Mouse (Mus musculus): Measurements from ENCODE around the gene Aco2. TPM values are rescaled to one million over a fixed set of nuclear protein-coding genes. Genes with fewer than 3 reads are reported as not detected.

The Aco2 gene
- total and polyA plus RNA-seq, 3 experiments, result 1,810 to 2,215 (median 2,076) TPM

DNA sequence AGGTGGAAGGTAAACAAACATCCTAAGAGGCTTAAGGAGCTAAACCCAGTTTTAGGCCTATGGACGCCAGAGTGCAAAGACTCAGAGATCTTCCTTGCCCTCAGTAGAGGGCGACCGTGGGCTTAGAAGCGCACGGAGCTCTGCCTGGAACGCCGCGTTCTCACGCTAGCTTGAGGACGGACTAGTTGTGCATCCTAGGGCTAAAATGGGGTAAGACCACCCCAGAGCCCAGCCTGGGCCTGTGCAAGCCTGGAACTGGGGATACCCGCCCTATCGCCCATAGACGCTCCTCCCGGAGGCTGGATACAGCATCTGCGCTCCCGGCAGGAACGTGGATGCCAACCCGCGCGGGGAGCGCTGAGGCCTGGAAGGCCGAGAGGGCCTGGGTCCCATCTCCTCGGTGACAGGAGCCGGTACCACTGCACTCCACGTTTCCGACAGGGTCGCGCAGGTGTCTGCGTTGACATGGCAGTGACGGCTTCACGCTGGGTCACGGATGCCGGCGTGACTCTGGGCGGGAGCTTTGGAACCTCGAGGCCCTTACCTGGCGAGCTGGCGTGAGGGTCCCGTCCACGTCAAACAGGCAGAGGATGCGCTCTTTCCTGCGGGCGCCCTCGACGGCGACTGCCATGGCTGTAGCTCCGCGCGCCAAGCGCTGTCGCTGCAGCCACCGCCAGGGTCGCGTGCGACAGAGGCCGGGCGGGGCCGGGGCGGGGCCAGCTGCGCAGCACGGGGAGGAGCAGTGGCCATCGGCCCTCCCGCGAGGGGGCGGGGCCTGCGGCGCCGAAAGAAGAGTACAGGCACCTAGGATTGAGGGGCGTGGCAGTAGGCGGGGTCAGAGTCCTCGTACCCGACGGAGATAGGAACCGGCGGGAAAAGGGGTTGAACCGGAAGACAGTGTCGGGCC lies 88.3 kb downstream of the Aco2 start, which contains the start of gene Pmm1:
Gene Pmm1, minus strand, starts transcription at position 760 of the 907 bp plus-strand sequence.
- intact Hi-C loops (cut with DNase I), result loop anchor here (1.0 to 2.0 kb wide), 3 partner anchors 29 to 80 kb away; partner anchors contain the start of gene Polr3h
- H3K4me1 ChIP-seq (ENCODE audit: control insufficient read depth, insufficient read depth, low read length), result no peaks in the 10 kb centered on the region; the same call in 1 of the 2 replicates
- H3K27ac ChIP-seq, result peak within 1 kb of the TSS; percentile 75
- under 1% methylated on average over 77 of the region's 77 CpGs for WGBS
- DNase-seq, result peak; percentile 98
- H3K79me2 ChIP-seq (replicated peaks; ENCODE audit: control insufficient read depth, insufficient read depth, low read length), result no peaks in the 10 kb centered on the region
- H3K4me3 ChIP-seq, result peak within 1 kb of the TSS; percentile 90
- H3K36me3 ChIP-seq (ENCODE audit: control insufficient read depth, insufficient read depth, low read length), result no peaks in the 10 kb centered on the region
- TF ChIP-seq CTCF (IDR thresholded peaks at IDR 0.05) (peak; percentile 79), POLR2A (IDR thresholded peaks at IDR 0.05; ENCODE audit: insufficient read depth, low read depth, low read length) (0 out of 2 replicates have a peak, but pooled peaks have one; percentile 50), EP300 (IDR thresholded peaks at IDR 0.05; ENCODE audit: insufficient read depth, low read depth, low read length) (peak; percentile 88)
- peak within 1 kb of the TSS; percentile 86 for H3K9ac ChIP-seq (ENCODE audit: low read depth, low read length)
- H3K27me3 ChIP-seq (ENCODE audit: control insufficient read depth, insufficient read depth, low read length), result no peaks in the 10 kb centered on the region

DNA sequence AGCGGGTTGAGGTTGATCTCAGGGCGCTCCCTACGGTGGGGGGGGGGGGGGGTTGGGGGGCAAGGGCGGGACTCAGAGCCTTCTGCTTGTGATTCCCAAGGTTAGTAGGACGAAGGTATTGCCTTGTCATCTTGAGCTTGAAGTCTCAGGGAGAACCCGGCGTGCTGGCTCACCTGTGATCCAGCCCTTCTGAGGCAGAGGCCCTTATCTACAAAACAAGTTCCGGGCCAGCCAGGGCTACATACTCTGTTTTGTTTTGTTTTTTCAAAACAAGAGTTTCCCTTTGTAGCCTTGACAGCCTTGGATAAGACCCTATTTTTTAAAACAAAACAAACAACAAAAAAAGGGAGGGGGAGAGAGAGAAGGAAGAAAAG lies 89.0 kb downstream of the Aco2 start:
- WGBS, result 2% methylated on average over 7 of the region's 8 CpGs
- no peaks in the 10 kb centered on the region; the same call in 1 of the 2 replicates for H3K4me1 ChIP-seq (ENCODE audit: control insufficient read depth, insufficient read depth, low read length)
- no peaks in the 10 kb centered on the region for H3K27me3 ChIP-seq (ENCODE audit: control insufficient read depth, insufficient read depth, low read length)
- no peak overlapping the region for H3K9ac ChIP-seq (ENCODE audit: low read depth, low read length)
- H3K36me3 ChIP-seq (ENCODE audit: control insufficient read depth, insufficient read depth, low read length), result no peaks in the 10 kb centered on the region
- H3K79me2 ChIP-seq (replicated peaks; ENCODE audit: control insufficient read depth, insufficient read depth, low read length), result no peaks in the 10 kb centered on the region
- intact Hi-C loops (cut with DNase I), result loop anchor here (2.0 kb wide), 1 partner anchor 80 kb away; no protein-coding TSS in a partner anchor
- DNase-seq, result no peak
- peak overlapping the region; percentile 90 for H3K4me3 ChIP-seq
- no peak for TF ChIP-seq CTCF (IDR thresholded peaks at IDR 0.05)
- TF ChIP-seq EP300 (IDR thresholded peaks at IDR 0.05; ENCODE audit: insufficient read depth, low read depth, low read length), result no peak
- no peak for TF ChIP-seq POLR2A (IDR thresholded peaks at IDR 0.05; ENCODE audit: insufficient read depth, low read depth, low read length)
- H3K27ac ChIP-seq, result peak overlapping the region; percentile 48

DNA sequence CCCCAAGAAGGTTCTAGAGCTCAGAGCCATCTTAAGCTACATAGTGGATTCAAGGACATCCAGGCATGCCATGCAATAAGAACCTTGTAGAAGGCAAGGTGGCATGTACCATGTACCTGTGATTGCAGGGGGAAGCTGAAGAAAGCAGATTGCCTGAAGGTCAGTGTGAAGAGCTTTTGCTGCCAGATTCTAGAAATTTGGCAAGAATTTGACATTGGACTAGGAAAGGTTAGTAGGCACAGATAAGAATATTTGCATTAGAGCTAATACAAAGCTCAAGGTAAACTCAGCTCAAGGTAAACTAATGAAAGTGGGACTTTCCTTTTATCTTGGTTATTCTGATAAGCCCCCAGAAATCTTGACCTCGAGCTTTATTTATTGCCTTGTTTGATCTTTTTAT lies 92.2 kb downstream of the Aco2 start:
- H3K27ac ChIP-seq, result no peak overlapping the region
- TF ChIP-seq POLR2A (IDR thresholded peaks at IDR 0.05; ENCODE audit: insufficient read depth, low read depth, low read length), result no peak
- TF ChIP-seq EP300 (IDR thresholded peaks at IDR 0.05; ENCODE audit: insufficient read depth, low read depth, low read length), result no peak
- H3K79me2 ChIP-seq (replicated peaks; ENCODE audit: control insufficient read depth, insufficient read depth, low read length), result no peaks in the 10 kb centered on the region
- no peak overlapping the region for H3K9ac ChIP-seq (ENCODE audit: low read depth, low read length)
- no peaks in the 10 kb centered on the region for H3K36me3 ChIP-seq (ENCODE audit: control insufficient read depth, insufficient read depth, low read length)
- 42% methylated on average over 1 of the region's 1 CpGs for WGBS
- DNase-seq, result no peak
- H3K4me1 ChIP-seq (ENCODE audit: control insufficient read depth, insufficient read depth, low read length), result no peaks in the 10 kb centered on the region; the same call in 1 of the 2 replicates
- intact Hi-C loops (cut with DNase I), result no loop called here
- H3K27me3 ChIP-seq (ENCODE audit: control insufficient read depth, insufficient read depth, low read length), result no peaks in the 10 kb centered on the region
- H3K4me3 ChIP-seq, result no peak overlapping the region

Other genes starting within 250 kb of the Aco2 start
- gene L3mbtl2, start 208.4 kb upstream of the Aco2 start, total RNA-seq (2021), result 10 to 100 TPM; 11.1 to 12.6 TPM
- 7.8 and 10.4 TPM in 2 replicates for gene L3mbtl2, start 208.4 kb upstream of the Aco2 start, polyA plus RNA-seq (2012; rRNA removed)
- gene Chadl, start 175.0 kb upstream of the Aco2 start, total RNA-seq (2021), result 1 to 10 TPM; 1.6 to 1.7 TPM
- 1.6 and 2.8 TPM in 2 replicates for gene Chadl, start 175.0 kb upstream of the Aco2 start, polyA plus RNA-seq (2012; rRNA removed)
- 10 to 100 TPM; 65.5 to 74.9 TPM for gene Zc3h7b, start 127.3 kb upstream of the Aco2 start, total RNA-seq (2021)
- gene Zc3h7b, start 127.3 kb upstream of the Aco2 start, polyA plus RNA-seq (2012; rRNA removed), result 30.9 and 35.9 TPM in 2 replicates
- 10 to 100 TPM; 25.7 to 27.3 TPM for gene Rangap1, start 126.8 kb upstream of the Aco2 start, total RNA-seq (2021)
- 14.1 and 19.1 TPM in 2 replicates for gene Rangap1, start 126.8 kb upstream of the Aco2 start, polyA plus RNA-seq (2012; rRNA removed)
- gene Tef, start 69.9 kb upstream of the Aco2 start, total RNA-seq (2021), result 100 to 1,000 TPM in 1 of 2 experiments, 10 to 100 TPM in 1; 46.7 to 127 TPM
- gene Tef, start 69.9 kb upstream of the Aco2 start, polyA plus RNA-seq (2012; rRNA removed), result 76.7 and 100 TPM in 2 replicates
- gene Tob2, start 13.5 kb upstream of the Aco2 start, total RNA-seq (2021), result 100 to 1,000 TPM; 101 to 114 TPM
- 39.4 and 49.7 TPM in 2 replicates for gene Tob2, start 13.5 kb upstream of the Aco2 start, polyA plus RNA-seq (2012; rRNA removed)
- gene Phf5a, start 398 bp upstream of the Aco2 start, total RNA-seq (2021), result 10 to 100 TPM; 30.2 to 36.5 TPM
- 30.2 and 39.1 TPM in 2 replicates for gene Phf5a, start 398 bp upstream of the Aco2 start, polyA plus RNA-seq (2012; rRNA removed)
- gene Polr3h, start 53.9 kb downstream of the Aco2 start, total RNA-seq (2021), result 1 to 10 TPM; 5.9 to 8.1 TPM
- gene Polr3h, start 53.9 kb downstream of the Aco2 start, polyA plus RNA-seq (2012; rRNA removed), result 7.2 and 10.2 TPM in 2 replicates
- 10 to 100 TPM; 66.1 to 92.7 TPM for gene Csdc2, start 64.5 kb downstream of the Aco2 start, total RNA-seq (2021)
- 85.7 and 111 TPM in 2 replicates for gene Csdc2, start 64.5 kb downstream of the Aco2 start, polyA plus RNA-seq (2012; rRNA removed)
- gene Pmm1, start 88.6 kb downstream of the Aco2 start, total RNA-seq (2021), result 10 to 100 TPM; 22.0 to 26.7 TPM
- 27.7 and 34.4 TPM in 2 replicates for gene Pmm1, start 88.6 kb downstream of the Aco2 start, polyA plus RNA-seq (2012; rRNA removed)
- gene 1700029P11Rik, start 108.2 kb downstream of the Aco2 start, total RNA-seq (2021), result not detected
- not detected in 2 replicates for gene 1700029P11Rik, start 108.2 kb downstream of the Aco2 start, polyA plus RNA-seq (2012; rRNA removed)
- 10 to 100 TPM; 18.9 to 24.3 TPM for gene Xrcc6, start 115.5 kb downstream of the Aco2 start, total RNA-seq (2021)
- 18.6 and 20.3 TPM in 2 replicates for gene Xrcc6, start 115.5 kb downstream of the Aco2 start, polyA plus RNA-seq (2012; rRNA removed)
- 10 to 100 TPM; 21.4 to 27.7 TPM for gene Desi1, start 161.6 kb downstream of the Aco2 start, total RNA-seq (2021)
- gene Desi1, start 161.6 kb downstream of the Aco2 start, polyA plus RNA-seq (2012; rRNA removed), result 20.1 and 23.1 TPM in 2 replicates
- gene Snu13, start 175.3 kb downstream of the Aco2 start, total RNA-seq (2021), result 10 to 100 TPM; 49.5 to 52.7 TPM
- 49.5 and 66.6 TPM in 2 replicates for gene Snu13, start 175.3 kb downstream of the Aco2 start, polyA plus RNA-seq (2012; rRNA removed)
- not detected for gene 4930407I10Rik, start 186.8 kb downstream of the Aco2 start, total RNA-seq (2021)
- gene 4930407I10Rik, start 186.8 kb downstream of the Aco2 start, polyA plus RNA-seq (2012; rRNA removed), result not detected in 2 replicates
- gene Mei1, start 197.7 kb downstream of the Aco2 start, total RNA-seq (2021), result not detected
- gene Mei1, start 197.7 kb downstream of the Aco2 start, polyA plus RNA-seq (2012; rRNA removed), result not detected in 2 replicates

All from heart, adult 2 months (tissue).